Mouse (Mus musculus): Measurements from ENCODE around the gene Zkscan3.

DNA sequence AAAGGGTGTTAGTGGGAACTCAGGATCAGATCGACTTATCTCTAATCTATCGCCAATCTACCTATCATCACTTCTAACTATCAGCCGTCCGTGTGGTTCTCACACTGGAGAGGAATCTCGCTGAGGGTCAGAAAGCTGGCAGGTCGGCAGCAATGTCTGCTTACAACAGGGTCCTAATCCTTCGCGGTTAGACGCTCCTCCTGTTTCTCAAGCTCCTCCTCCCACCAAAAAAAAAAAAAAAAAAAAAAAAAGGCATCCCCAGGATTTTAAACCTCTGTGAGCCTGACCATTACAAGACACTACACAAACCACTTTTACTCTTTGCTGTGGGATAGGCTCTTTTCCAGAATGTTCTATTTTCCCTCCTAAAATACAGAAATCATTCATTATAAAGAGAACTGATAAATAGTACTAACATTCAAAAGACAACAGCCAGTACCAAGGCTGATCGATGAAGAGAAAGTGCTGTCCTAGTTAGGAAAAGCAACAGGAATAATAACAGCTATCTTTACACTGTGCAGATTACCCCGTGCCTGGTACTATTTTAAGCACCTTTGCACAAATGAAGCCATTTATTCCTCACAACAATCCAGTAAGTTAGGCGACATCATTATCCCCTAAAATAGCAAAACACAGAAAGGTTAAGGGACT is 794 bp downstream of the Zkscan3 start:
- TF ChIP-seq POLR2A (IDR thresholded peaks at IDR 0.05; ENCODE audit: insufficient read depth, low read depth, low read length) (no peak), CTCF (IDR thresholded peaks at IDR 0.05) (no peak)
